Mouse (Mus musculus): ENCODE measurements around the gene Adamtsl4. TPM values are rescaled to one million over a fixed set of nuclear protein-coding genes. Genes with fewer than 3 reads are reported as not detected.

Gene Adamtsl4
- total RNA-seq (2023) = 8.4 TPM

DNA sequence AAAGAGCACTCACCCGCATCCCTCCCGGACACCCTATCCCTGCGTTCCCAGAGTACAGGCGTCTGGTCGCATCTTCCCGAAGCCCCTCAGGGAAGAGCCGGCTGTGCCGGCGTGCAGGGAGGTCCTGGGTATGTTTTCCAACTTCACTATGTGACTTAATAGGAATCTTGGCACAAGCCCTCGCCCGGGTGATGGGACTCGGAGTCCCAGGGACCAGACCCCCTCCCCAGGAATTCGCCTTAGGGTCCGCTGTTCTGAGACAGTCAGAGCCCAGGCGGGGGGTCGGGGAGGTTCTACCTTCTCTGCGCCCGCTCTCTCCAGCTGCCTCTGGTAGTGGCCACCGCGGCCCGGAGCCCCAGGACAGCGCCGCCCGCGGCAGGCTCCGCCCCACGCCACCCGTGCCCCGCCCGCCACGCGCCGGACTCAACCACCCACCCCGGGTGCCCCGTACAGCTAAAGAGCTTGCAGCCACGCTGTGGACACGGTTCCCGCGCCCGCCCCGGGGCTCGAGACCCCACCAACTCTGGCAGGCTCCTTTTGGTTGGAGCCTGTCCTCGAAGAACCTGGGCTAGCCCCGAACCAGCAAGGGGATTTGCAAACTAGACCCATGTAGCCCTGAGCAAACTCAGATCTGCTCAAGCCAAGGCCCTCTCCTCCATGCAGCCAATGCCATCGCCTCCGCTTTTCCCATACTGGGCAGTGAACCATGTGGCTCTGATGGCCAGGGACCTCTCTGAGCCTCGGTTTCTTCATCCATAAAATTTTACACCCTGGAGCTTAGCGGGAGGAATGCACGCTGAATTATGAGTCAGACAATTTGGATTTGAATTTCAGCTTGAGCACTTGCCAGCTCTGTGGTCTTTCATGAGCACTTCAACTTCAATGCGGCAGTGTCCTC lies at the start of gene Adamtsl4:
TSS of gene Adamtsl4 (minus strand) at position 394 of the 898 bp plus-strand sequence.

DNA sequence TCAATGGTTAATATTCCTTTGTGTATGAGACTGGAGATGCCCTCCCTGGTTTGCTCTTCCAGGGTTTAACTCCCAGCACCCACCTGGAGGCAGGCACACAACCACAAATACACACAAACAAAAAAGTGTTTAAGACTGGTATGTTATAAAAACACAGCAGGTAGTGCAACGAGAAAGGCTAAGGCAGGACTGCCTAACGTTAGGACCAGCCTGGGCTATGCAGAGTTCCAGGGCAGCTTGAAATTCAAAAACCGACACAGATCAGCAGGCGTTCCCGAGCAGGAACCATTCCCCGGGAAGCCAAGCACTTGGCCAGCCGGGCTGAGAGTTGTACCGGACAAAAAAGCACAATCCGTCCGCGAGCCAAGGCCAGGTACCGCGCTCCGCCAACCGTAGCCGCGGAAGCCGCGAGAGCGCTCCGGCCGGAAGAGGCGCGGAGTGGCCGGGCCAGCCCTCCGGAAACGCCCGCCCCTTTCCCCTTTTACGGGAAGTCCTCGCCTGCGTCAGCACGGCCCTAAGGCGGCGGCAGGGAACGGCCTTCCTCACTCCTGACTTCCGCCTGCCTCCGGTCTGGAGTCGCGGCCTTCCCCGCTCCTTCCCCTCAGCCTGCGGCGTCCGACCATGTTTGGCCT lies 29.4 kb downstream of the Adamtsl4 start, which contains the start of gene Mcl1:
TSS of gene Mcl1 (plus strand) at position 553 of the 632 bp plus-strand sequence.

Other genes starting within 250 kb of the Adamtsl4 start
- 1.9 TPM for gene Ctsk, start 188.7 kb downstream of the Adamtsl4 start, total RNA-seq (2023)
- gene Ctss, start 161.1 kb downstream of the Adamtsl4 start, total RNA-seq (2023) = 89.0 TPM
- not detected for gene Hormad1, start 128.2 kb downstream of the Adamtsl4 start, total RNA-seq (2023)
- gene Golph3l, start 99.0 kb downstream of the Adamtsl4 start, total RNA-seq (2023) = 26.1 TPM
- 106 TPM for gene Ensa, start 62.9 kb downstream of the Adamtsl4 start, total RNA-seq (2023)
- 250 TPM for gene Mcl1, start 29.1 kb downstream of the Adamtsl4 start, total RNA-seq (2023)
- 59.9 TPM for gene Ecm1, start 51.7 kb upstream of the Adamtsl4 start, total RNA-seq (2023)
- gene Tars2, start 72.3 kb upstream of the Adamtsl4 start, total RNA-seq (2023) = 102 TPM
- 98.7 TPM for gene Rprd2, start 130.9 kb upstream of the Adamtsl4 start, total RNA-seq (2023)
- 72.8 TPM for gene Prpf3, start 168.0 kb upstream of the Adamtsl4 start, total RNA-seq (2023)
- gene Mrps21, start 183.6 kb upstream of the Adamtsl4 start, total RNA-seq (2023) = 65.9 TPM
- gene Ciart, start 194.3 kb upstream of the Adamtsl4 start, total RNA-seq (2023) = 25.5 TPM
- 3.8 TPM for gene BC028528, start 204.1 kb upstream of the Adamtsl4 start, total RNA-seq (2023)
- 37.7 TPM for gene Aph1a, start 206.1 kb upstream of the Adamtsl4 start, total RNA-seq (2023)
- not detected for gene Car14, start 216.8 kb upstream of the Adamtsl4 start, total RNA-seq (2023)
- 87.9 TPM for gene Anp32e, start 241.3 kb upstream of the Adamtsl4 start, total RNA-seq (2023)

Data from CD8-positive naive resting alpha-beta T cell, adult 57 days (primary cell).